Mouse (Mus musculus) gastrocnemius, adult 8-10 months (tissue): ENCODE measurements around the gene Polr1c. TPM values are rescaled to one million over a fixed set of nuclear protein-coding genes. Genes with fewer than 3 reads are reported as not detected.

ENCODE experiments used
- DNase-seq, 2 experiments: peaks; one replicate each; pipeline ENCODE4 v3.0.0; 2022; ENCODE audit warnings: low spot score in 2 of 2
- total RNA-seq, 4 experiments: library from RNA; stranded (reverse); gene quantifications; 2 replicates each; pipeline ENCODE4 v1.2.4; 2022

Polr1c gene
- total RNA-seq, 4 experiments from 2014 or later, result 12.9 to 20.4 (median 16.6) TPM

- peak; percentile 74 to 83 for DNase-seq
Measured at GRCm38 (mm10) chr17:46265918-46266618, 18.2 kb upstream of the Polr1c start.

- DNase-seq, result no peak
Measured at GRCm38 (mm10) chr17:46265502-46265901, 17.6 kb upstream of the Polr1c start.

DNA sequence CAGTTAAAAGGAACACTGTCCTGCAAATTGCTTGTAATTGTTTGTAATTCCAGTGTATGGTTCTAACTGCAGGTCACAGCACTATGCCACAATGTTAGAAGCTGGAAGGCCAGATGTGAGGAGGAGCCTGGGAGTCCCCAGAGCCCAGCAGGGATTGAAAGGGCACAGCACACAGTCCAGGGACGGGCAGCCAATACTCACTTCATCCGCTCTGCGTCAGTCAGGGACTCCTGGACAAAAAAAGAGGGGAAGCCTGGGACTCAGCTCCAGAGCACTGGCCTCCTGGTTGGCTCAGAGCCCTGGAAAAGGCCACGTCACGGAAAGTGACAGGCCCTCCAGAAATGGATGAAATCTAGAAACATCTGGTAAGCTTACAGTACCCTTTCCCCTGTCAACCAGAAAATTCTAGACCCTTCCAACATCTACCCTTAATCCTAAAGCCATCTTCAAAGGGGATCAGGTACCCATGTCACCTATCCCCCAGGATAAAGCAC lies 14.4 kb upstream of the Polr1c start:
- DNase-seq, result no peak

DNA sequence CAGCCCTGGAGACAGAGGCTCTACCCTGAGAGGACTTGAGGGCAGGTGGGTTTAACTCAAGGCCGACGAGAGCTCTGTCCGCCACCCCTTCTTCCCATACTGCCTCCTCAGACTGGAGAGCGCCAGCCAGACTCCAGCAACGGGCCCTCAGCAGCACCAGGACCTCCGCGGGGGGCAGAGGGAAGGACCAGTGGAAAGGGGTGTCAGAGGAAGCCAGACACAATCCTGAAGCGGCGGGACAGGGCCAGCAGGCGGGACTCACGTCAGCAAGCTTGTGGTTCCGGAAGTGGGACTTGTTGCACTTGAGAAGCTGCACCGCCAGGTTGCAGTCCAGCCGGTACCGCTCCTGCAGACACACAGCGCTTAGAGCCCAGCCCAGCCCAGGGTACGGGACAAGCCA lies 11.8 kb upstream of the Polr1c start:
- no peak for DNase-seq

- no peak for DNase-seq
Measured at GRCm38 (mm10) chr17:46258279-46259053, 10.6 kb upstream of the Polr1c start.

- DNase-seq, result no peak
Measured at GRCm38 (mm10) chr17:46255147-46255546, 7.3 kb upstream of the Polr1c start.

- no peak for DNase-seq
Measured at GRCm38 (mm10) chr17:46254106-46254505, 6.3 kb upstream of the Polr1c start.

- peak; percentile 82 to 83 for DNase-seq
Measured at GRCm38 (mm10) chr17:46253452-46254084, 5.7 kb upstream of the Polr1c start, which contains the start of gene Lrrc73. Lrrc73 (plus strand) TSS chr17:46253531.

DNA sequence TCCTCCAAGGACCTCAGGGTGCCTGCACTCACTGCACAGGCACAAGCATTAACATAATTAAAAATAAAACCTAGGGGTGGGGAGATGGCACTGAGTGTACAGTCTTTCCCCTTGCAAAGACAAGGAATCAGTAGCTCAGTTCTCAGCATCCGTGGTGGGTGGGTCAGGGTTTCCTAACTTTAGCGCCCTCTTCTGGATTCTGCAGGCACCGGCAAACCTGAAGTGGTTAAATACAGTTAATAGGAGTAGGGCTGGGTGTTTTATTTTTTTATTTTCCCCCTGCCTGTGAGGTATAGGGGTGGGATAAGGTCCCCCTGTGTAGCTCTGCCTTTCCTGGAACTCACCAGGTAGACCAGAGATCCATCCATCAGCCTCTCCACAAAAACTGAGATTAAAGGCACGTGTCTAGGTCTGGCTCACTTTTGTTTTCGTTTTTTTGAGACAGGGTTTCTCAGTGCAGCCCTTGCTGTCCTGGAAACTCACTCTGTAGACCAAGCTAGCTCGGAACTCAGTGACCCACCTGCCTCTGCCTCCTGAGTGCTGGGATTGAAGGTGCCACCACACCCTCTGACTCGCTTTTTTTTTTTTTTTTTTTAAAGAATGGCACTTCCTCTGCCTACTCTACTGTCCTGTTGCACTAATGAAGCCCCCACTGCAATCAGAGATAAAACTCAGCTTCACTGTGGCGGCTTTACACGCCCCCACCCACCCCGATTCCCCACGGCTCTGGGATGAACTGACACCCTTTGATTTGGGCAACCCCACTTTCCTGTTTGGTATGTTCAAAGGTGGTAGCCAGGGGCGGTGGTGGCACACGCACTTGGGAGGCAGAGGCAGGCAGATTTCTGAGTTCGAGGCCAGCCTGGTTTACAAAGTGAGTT lies 5.0 kb upstream of the Polr1c start:
- no peak for DNase-seq

DNA sequence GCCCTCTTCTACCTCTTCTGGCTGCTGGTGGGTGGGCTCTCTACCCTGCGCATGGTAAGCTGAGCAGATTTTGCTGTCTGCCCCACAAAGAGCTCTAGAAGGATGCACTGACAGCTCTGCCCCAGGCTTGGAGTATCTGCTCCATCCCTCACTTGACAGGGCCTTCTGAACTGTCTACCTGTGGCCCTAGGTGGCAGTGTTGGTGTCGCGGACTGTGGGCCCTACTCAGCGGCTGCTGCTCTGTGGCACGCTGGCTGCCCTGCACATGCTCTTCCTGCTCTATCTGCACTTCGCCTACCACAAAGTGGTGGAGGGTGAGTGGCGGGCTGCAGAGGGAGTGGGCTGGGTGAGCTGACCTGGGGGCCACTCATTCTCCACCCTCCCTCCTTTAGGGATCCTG lies 3.3 kb upstream of the Polr1c start:
- DNase-seq, result no peak

DNA sequence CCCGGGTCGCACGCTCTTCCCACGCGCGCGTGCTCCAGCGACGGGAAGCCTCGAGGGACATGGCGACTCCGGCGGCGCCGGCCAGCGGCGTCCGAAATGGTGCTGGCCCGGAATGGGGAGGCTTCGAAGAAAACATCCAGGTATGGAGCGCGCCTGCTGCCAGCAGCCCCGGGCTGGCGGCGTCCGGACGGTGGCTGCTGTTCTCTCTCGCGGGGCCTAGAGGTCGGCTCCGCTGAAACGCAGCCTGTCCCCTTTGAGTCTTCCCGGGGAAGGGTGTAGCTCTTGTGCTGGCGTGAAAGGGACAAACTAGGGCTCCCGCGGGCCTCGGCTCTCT lies 302 bp upstream of the Polr1c start:
- DNase-seq, result no peak

DNA sequence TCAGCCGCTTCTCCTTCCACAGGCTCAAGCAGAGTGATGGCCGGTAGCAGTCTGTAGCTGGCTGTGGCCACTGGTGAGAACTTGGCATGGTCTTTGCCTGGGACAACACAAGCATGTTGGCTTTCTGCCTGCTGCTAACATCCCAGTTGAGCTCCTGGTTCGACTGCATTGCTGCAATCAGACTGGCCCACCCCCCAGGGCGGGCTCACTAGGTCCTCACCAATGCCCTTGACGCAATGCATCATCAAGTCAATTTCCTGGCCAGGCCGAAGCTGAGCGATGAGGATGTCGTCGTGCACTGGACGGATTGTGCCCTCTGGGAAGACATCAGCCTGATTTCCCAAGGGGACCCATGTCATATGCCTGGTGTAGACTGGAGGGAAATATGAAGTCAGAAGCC lies 3.3 kb downstream of the Polr1c start:
- no peak for DNase-seq

GRCm38 (mm10) chr17:46243624-46244023 lies 4.2 kb downstream of the Polr1c start:
- DNase-seq, result no peak

DNA sequence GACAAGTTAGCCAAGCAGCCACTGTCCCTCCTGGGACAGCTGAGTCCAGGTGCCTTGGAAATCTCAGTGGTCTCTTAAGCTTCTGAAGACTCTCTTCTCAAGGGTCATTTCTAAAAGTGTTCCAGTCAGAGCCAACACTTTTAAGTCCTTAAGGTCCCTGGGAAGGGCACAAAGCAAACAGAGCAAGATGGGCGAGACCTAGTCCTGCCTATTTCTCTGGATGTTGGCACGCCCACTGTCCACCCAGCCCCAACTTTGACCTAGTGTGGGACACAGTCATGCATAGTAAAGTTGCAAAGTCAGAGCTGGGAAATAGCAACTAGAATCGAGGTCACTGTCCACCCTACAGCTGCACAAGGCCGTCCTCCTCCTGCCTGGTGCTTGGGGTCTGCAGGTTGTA lies 4.9 kb downstream of the Polr1c start:
- no peak for DNase-seq

GRCm38 (mm10) chr17:46242274-46242673 lies 5.6 kb downstream of the Polr1c start:
- DNase-seq, result no peak

DNA sequence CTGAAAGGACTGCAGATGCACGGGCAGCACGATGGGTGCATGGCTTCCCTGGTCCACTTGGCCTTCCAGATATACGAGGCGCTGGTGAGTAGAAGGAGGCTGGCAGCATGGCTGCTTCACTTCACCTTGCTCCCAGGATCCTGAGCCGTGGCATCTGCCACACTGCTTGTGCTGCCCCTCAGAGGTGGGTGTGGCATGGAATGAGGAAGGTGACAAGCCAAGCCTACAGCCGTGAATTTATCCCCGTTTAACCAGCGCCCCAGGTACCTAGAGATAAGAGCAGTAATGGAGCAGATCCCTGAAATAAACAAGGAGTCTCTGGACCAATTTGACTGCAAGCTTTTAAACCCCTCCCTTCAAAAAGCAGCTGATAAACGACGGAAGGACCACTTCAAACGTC lies 6.4 kb downstream of the Polr1c start:
- no peak for DNase-seq

DNA sequence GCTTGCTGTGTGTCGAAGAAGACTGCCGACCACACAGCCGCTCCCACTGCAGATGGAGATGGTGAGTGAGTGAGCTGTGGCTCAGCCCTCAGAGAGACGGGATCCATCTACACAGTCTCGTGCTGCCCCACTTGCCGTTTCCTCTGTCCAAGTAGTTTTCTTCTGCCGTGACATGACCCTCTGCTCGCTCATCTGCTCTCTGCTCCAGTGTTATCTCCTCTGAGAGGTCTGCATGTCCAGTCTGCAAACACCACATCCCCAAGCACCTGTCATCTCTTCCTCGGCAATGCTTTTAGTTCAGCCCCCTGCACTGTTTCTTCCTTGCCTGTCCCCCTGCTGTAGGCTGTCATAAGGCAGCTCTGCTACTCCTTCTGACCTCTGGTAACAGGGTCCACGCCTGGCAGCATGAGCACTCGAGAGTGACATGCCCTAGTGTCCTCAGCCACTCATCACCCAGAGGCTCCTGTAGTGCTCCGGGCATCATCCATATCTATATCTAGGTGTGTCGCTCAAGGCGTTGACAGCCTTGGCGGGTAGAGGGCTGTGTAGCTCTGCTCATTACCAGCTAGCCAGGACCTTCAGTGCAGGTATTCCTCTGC lies 8.2 kb downstream of the Polr1c start:
- DNase-seq, result no peak

- no peak for DNase-seq
Measured at GRCm38 (mm10) chr17:46237480-46237879, 10.4 kb downstream of the Polr1c start.

DNA sequence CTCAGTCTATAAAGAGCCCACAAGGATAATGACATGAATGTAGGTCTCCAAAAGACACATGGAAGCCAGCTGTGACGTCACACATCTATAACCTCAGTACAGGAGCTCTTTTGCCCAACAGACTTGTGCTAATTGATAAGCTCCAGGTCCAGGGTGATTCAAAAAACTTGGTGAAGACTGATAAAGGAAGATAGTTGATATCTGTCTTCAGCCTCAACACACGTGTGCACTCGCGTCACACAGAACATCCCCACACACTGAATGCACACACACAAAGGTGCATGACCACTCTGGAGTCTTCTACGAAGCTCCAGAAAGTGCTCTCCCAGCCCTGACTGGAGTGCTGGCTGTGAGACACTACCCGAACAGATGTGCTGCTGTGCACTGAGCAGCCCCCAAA lies 10.8 kb downstream of the Polr1c start:
- no peak for DNase-seq

DNA sequence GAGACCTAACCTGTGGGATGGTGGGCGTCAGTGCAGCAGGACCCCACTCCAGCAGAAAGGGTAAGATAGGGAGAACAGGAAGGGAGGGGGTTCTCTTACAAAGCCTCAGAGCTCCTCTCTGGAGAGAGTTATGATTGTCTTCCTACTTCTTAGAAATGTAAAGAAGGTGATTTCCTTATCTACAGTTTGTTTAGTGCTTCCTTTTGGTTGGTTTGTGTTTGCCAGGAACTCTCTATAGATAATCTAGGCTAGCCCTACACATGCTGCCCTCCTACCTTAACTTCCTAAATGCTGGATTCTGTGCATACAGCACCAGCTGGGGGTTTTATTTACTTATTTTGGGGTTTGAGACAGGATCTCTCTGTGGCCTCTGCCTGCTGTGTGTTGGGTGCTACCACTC lies 11.8 kb downstream of the Polr1c start:
- no peak for DNase-seq

- DNase-seq, result no peak
Measured at GRCm38 (mm10) chr17:46227576-46227975, 20.3 kb downstream of the Polr1c start.
